Mouse (Mus musculus) cerebellum, postnatal 25 days (tissue): ENCODE results near the gene H2al1i.
A peak's percentile ranks its signal among the peaks of the same experiment; 100 is the strongest.
"Not testable (repeated sequence)": the region's sequence is repeated elsewhere in the genome, so short reads cannot be mapped to it uniquely, and the experiment has no call there.

Experiments used
- DNase-seq, 2 experiments: peaks; one replicate each; pipeline ENCODE4 v3.0.0; 2021; ENCODE audit warnings: mixed read lengths in 2 of 2

Gene H2al1i

DNA sequence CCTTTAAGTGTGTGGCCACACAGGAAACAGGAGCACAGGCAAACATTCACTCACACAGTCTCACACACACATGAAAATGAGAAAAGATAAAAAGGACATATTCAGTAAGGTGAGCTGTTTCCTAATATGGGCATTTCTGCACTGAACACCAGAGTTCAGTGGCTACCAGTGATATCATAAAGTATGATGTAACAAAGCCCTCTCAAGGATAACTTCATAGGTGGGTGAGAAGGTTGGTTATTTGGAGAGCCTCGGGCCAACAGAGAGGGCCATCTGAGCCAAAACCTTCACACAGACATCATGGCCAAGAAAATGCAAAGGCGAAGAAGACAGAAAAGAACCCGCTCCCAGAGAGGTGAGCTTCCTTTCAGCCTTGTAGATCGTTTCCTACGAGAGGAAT is at the start of gene H2al1i:
Gene H2al1i (plus strand): TSS at position 301 of the 400 bp plus-strand sequence.
- DNase-seq = not testable (repeated sequence)

DNA sequence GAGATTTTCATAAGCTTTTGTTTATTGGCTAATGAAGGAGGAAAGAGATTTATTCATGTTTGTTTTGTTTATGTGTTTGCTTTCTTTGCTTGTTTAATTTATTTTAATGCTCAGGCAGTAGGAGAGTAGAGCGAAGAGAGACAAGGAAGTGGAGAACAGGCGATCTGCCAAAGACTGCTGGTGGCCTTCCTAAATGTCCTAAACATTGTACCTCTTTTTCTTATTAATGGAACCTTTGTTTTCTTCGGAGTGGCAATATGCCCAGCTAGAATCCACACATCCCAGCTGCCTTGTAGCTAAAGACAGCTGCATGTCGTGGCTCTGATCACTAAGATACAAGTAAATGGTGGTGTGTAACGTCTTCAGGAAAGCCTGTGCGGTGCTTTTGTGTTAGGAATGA is 47.4 kb upstream of the H2al1i start:
- DNase-seq = no peak

DNA sequence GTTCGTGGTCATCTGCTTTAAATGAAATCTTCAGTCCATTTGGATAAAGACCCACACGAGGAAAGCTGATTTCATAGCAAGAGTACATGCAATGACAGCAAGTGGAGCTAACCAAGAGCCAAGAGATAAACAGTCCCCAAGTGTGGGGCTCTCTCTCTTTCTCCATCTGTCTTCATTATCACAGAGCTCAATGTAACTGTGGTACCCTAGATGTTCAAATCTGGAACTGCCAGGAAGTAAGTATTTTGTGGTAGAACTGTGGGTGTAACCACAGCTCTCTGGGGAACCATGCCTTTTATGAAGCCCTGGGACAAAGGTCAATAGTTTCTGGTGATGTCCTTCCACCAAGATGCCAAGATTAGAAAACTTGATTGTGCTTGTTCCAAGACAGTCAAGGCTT is 43.7 kb upstream of the H2al1i start:
- DNase-seq = no peak

DNA sequence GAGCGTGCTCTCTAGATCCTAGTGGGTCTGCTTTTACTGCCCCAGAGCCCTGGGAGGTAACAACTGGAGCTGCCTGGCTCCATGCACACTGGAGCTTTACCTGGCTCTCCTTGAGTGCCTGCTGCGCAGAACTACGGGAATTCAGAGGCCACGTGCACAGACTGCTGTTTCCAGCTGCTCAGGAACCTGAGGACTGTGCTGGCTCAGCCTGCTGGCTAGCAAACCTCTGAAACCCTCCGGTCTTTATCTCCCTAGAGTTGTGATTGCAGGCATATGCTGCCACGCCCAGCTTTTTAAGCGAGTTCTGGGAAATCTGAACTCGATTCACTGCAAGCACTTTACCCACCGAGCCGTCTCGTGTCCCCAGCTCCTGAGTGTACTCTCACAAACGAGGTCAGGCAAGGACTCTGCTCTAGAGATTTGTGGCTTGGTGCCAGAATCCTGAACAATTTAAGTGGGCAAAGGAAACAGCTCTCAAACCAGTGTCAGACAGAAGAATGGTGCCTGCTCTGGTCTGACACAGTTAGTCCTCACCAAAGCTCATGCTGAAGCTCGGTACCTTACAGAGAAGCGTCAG is 36.1 kb upstream of the H2al1i start:
- DNase-seq = no peak

DNA sequence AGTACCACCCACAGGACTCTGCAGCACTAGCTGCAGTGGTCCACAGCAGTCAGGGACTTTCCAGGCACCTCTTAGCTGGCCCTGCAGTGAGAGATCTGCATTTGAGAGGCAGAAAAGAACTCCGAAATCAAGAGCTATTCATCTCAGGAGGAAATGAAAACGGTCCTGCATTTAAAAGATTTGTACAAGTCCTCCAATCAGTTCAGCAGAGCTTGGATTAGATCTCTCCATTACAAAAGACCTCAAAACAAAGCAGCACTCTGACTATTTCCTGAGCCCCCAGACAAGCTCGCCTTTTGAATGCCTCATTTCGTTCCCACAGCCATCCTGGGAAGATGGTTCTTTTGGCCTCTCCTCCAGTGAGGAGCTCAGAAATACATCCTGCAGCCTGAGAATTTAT is 35.2 kb upstream of the H2al1i start:
- DNase-seq = no peak

DNA sequence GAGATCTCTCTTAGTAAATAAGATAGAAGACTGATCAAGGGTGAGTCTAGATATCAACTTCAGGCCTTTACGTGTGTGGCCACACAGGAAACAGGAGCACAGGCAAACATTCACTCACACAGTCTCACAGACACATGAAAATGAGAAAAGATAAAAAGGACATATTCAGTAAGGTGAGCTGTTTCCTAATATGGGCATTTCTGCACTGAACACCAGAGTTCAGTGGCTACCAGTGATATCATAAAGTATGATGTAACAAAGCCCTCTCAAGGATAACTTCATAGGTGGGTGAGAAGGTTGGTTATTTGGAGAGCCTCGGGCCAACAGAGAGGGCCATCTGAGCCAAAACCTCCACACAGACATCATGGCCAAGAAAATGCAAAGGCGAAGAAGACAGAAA is 25.5 kb upstream of the H2al1i start, which contains the start of gene H2al1a:
Gene H2al1a (plus strand): TSS at position 301 of the 400 bp plus-strand sequence.
- DNase-seq = not testable (repeated sequence)

DNA sequence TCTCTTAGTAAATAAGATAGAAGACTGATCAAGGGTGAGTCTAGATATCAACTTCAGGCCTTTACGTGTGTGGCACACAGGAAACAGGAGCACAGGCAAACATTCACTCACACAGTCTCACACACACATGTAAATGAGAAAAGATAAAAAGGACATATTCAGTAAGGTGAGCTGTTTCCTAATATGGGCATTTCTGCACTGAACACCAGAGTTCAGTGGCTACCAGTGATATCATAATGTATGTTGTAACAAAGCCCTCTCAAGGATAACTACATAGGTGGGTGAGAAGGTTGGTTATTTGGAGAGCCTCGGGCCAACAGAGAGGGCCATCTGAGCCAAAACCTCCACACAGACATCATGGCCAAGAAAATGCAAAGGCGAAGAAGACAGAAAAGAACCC is 22.3 kb upstream of the H2al1i start, which contains the start of gene H2al1b:
Gene H2al1b (plus strand): TSS at position 301 of the 400 bp plus-strand sequence.
- not testable (repeated sequence) for DNase-seq

DNA sequence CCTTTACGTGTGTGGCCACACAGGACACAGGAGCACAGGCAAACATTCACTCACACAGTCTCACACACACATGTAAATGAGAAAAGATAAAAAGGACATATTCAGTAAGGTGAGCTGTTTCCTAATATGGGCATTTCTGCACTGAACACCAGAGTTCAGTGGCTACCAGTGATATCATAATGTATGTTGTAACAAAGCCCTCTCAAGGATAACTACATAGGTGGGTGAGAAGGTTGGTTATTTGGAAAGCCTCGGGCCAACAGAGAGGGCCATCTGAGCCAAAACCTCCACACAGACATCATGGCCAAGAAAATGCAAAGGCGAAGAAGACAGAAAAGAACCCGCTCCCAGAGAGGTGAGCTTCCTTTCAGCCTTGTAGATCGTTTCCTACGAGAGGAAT is 19.1 kb upstream of the H2al1i start, which contains the start of gene H2al1c:
Gene H2al1c (plus strand): TSS at position 301 of the 400 bp plus-strand sequence.
- not testable (repeated sequence) for DNase-seq

DNA sequence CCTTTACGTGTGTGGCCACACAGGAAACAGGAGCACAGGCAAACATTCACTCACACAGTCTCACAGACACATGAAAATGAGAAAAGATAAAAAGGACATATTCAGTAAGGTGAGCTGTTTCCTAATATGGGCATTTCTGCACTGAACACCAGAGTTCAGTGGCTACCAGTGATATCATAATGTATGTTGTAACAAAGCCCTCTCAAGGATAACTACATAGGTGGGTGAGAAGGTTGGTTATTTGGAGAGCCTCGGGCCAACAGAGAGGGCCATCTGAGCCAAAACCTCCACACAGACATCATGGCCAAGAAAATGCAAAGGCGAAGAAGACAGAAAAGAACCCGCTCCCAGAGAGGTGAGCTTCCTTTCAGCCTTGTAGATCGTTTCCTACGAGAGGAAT is 15.9 kb upstream of the H2al1i start, which contains the start of gene H2al1d:
Gene H2al1d (plus strand): TSS at position 301 of the 400 bp plus-strand sequence.
- not testable (repeated sequence) for DNase-seq

DNA sequence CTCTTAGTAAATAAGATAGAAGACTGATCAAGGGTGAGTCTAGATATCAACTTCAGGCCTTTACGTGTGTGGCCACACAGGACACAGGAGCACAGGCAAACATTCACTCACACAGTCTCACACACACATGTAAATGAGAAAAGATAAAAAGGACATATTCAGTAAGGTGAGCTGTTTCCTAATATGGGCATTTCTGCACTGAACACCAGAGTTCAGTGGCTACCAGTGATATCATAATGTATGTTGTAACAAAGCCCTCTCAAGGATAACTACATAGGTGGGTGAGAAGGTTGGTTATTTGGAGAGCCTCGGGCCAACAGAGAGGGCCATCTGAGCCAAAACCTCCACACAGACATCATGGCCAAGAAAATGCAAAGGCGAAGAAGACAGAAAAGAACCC is 12.8 kb upstream of the H2al1i start, which contains the start of gene H2al1e:
Gene H2al1e (plus strand): TSS at position 301 of the 400 bp plus-strand sequence.
- DNase-seq = not testable (repeated sequence)

DNA sequence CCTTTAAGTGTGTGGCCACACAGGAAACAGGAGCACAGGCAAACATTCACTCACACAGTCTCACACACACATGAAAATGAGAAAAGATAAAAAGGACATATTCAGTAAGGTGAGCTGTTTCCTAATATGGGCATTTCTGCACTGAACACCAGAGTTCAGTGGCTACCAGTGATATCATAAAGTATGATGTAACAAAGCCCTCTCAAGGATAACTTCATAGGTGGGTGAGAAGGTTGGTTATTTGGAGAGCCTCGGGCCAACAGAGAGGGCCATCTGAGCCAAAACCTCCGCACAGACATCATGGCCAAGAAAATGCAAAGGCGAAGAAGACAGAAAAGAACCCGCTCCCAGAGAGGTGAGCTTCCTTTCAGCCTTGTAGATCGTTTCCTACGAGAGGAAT is 9.6 kb upstream of the H2al1i start, which contains the start of gene H2al1f:
Gene H2al1f (plus strand): TSS at position 301 of the 400 bp plus-strand sequence.
- DNase-seq = not testable (repeated sequence)

DNA sequence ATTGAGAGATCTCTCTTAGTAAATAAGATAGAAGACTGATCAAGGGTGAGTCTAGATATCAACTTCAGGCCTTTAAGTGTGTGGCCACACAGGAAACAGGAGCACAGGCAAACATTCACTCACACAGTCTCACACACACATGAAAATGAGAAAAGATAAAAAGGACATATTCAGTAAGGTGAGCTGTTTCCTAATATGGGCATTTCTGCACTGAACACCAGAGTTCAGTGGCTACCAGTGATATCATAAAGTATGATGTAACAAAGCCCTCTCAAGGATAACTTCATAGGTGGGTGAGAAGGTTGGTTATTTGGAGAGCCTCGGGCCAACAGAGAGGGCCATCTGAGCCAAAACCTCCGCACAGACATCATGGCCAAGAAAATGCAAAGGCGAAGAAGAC is 6.5 kb upstream of the H2al1i start, which contains the start of gene H2al1g:
Gene H2al1g (plus strand): TSS at position 301 of the 400 bp plus-strand sequence.
- DNase-seq = not testable (repeated sequence)

DNA sequence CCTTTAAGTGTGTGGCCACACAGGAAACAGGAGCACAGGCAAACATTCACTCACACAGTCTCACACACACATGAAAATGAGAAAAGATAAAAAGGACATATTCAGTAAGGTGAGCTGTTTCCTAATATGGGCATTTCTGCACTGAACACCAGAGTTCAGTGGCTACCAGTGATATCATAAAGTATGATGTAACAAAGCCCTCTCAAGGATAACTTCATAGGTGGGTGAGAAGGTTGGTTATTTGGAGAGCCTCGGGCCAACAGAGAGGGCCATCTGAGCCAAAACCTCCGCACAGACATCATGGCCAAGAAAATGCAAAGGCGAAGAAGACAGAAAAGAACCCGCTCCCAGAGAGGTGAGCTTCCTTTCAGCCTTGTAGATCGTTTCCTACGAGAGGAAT is 3.3 kb upstream of the H2al1i start, which contains the start of gene H2al1h:
Gene H2al1h (plus strand): TSS at position 301 of the 400 bp plus-strand sequence.
- not testable (repeated sequence) for DNase-seq

DNA sequence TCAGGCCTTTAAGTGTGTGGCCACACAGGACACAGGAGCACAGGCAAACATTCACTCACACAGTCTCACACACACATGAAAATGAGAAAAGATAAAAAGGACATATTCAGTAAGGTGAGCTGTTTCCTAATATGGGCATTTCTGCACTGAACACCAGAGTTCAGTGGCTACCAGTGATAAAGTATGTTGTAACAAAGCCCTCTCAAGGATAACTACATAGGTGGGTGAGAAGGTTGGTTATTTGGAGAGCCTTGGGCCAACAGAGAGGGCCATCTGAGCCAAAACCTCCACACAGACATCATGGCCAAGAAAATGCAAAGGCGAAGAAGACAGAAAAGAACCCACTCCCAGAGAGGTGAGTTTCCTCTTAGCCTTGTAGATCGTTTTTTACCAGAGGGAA is 3.1 kb downstream of the H2al1i start, which contains the start of gene H2al1j:
Gene H2al1j (plus strand): TSS at position 301 of the 400 bp plus-strand sequence.
- not testable (repeated sequence) for DNase-seq

DNA sequence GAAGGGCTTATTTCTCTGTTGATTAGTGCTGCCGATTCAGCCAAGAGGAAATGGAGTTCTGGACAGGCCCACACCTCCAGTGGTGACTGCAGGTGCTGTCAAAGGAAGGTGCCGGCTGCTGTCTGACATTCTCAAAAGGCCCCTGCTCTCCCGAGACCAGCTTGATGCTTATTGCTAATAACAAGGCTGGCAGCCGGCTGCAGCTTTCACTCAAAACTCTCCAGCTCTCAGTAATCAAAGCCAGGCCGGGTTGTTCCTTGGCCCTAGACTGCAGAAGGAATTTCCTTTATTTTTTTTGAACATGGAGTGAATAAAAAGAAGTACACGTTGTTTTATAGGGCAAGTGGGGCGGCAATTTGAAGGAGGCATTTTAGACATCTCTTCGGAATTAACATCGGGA is 21.3 kb downstream of the H2al1i start:
- peak; percentile 19 to 29 for DNase-seq

DNA sequence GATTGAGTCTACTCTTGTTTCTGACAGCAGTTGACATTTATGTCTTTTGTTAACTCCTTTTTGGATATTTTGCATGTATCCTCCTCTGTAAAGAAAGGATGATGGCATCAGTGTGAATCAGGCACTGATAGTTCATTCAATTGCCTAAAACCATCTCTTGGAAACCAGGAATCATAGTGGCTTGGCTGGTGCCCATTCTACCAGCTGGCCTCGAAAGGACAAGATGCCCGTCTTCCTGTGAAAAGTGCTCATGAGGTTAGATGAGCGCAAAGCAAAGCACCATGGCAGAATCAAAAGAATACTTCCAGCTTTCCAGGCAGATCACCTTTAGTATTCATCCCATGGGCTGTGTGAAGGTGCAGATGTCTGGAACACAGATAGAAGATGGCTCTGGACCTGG is 22.3 kb downstream of the H2al1i start:
- peak; percentile 24 to 48 for DNase-seq

DNA sequence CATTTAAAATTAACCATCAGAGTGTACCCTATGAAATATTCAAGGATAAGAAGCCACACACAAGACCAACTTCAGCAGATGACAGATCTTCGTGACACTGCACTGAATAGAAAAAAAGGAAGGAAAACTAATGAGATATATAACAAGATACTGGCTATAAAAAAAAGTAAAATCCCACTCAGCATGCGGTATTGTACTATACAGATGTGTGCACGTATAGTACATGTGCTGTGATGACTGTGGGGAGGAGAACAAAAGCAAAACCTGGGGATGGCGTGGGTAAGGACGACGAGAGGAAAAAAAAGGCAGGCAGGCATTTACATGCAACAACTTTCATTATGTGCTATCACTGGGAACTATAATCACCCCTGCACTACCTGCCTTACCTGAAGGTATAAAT is 36.4 kb downstream of the H2al1i start:
- DNase-seq = no peak

DNA sequence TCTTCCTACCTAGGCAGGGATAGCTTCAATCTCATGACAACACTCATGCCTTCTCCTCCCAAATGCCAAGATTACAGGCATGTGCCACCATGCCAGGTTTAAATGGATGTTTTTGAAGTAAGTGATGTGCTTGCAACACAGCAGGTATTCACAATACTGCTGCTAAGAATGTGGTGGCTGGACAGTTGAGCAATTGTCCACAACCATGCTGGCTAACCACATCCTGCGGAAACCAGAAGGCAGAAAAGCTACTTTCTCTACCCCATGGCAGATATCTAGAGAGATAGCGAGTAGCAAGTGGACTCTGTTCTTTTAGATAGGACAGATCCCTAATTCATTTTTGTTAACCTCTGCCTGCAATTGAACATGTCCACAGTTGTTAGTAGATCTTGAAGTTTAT is 36.8 kb downstream of the H2al1i start:
- DNase-seq = no peak

DNA sequence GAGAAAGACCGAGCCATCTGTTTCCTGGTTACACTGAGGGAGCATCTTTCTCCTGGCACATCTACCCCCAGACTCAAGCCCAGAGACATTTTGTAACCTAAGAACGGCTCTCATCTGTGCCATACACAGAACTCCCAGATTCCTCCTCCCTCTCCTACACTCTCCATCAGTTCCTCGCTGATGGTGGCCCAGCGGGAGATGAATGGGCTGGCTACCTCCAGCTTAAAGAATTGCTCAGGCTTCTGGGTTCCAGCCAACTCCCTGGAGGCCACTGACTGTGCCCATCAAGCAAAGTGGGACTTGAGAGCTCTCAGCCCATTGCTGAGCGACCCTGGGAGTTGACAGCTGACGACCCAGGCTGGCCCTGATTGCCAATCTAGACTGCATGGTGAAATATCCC is 39.4 kb downstream of the H2al1i start:
- DNase-seq = peak; percentile 53 to 70

DNA sequence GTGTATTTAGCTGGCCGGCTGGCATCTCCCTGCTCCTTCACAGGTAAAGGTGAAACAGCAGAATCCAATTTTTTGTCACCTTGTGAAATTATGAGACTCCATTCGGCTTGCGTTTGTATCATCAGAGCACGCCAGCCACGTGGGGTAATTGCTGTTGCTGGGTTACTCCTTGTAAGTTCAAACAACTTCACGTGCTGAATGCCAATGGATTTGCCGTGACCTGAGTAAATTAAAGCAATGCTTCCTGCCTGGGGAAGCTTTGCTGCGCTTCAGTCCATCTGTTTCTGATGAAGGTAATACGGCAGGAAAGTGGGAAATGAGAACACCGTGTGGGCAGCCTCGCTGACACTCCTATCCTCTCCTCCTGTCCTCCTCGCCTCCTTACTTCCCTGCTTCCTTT is 40.7 kb downstream of the H2al1i start:
- DNase-seq = peak in 1 of 2 experiments; percentile 4
